Mouse (Mus musculus): ENCODE measurements around the gene Rcn3. TPM values are rescaled to one million over a fixed set of nuclear protein-coding genes. Genes with fewer than 3 reads are reported as not detected.

The Rcn3 gene
- polyA plus RNA-seq, 1 experiment, result 34.9 TPM

GRCm38 (mm10) chr7:45077322-45077721 lies 14.7 kb downstream of the Rcn3 start:
- 97% methylated on average over 14 of the region's 14 CpGs for WGBS
- peaks cover 15% of the 10 kb centered on the region for H3K36me3 ChIP-seq (ENCODE audit: control insufficient read depth, insufficient read depth, low read length)

DNA sequence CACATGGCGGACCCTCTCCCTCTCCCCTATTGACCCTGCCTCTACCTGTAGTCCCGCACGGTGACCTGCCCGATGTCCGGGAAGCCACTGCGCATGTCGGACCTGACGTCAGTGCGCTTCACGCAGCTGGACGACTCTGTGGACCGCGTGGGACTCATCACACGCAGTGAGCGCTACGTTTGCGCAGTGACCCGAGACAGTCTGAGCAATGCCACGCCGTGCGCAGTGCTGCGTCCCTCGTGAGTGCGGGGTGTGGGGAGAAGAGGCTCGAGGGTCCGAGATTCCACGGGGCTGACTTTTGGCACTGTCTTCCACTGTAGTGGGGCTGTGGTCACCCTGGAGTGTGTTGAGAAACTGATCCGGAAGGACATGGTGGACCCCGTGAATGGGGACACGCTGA lies 15.5 kb downstream of the Rcn3 start:
- Histone ChIP-seq H3K27ac (ENCODE audit: control insufficient read depth, insufficient read depth, low read length) (no peak overlapping the region), H3K4me3 (ENCODE audit: control insufficient read depth, insufficient read depth, low read length) (no peak overlapping the region), H3K4me1 (replicated peaks; ENCODE audit: control insufficient read depth, insufficient read depth, low read length) (peaks cover 7% of the 10 kb centered on the region; the same call in 1 of the 2 replicates), H3K27me3 (ENCODE audit: control insufficient read depth, insufficient read depth, low read length) (no peaks in the 10 kb centered on the region), H3K36me3 (ENCODE audit: control insufficient read depth, insufficient read depth, low read length) (peaks cover 15% of the 10 kb centered on the region)
- TF ChIP-seq POLR2A (IDR thresholded peaks at IDR 0.05; ENCODE audit: control insufficient read depth, extremely low read depth, insufficient read depth, low read length, poor library complexity), result no peak
- WGBS, result 97% methylated on average over 30 of the region's 30 CpGs
- no peak for DNase-seq

More at GRCm38 (mm10) chr7:45077322-45077721, 14.7 kb downstream of the Rcn3 start:
- Histone ChIP-seq H3K27ac (ENCODE audit: control insufficient read depth, insufficient read depth, low read length) (no peak overlapping the region), H3K4me3 (ENCODE audit: control insufficient read depth, insufficient read depth, low read length) (no peak overlapping the region), H3K4me1 (replicated peaks; ENCODE audit: control insufficient read depth, insufficient read depth, low read length) (peaks cover 13% of the 10 kb centered on the region), H3K27me3 (ENCODE audit: control insufficient read depth, insufficient read depth, low read length) (no peaks in the 10 kb centered on the region)
- DNase-seq, result no peak
- TF ChIP-seq POLR2A (IDR thresholded peaks at IDR 0.05; ENCODE audit: control insufficient read depth, extremely low read depth, insufficient read depth, low read length, poor library complexity) (no peak), CTCF (IDR thresholded peaks at IDR 0.05; ENCODE audit: borderline replicate concordance, control insufficient read depth, extremely low read depth, insufficient read depth, low read length, poor library complexity) (no peak)

GRCm38 (mm10) chr7:45075405-45075804 lies 16.6 kb downstream of the Rcn3 start:
- Histone ChIP-seq H3K4me3 (ENCODE audit: control insufficient read depth, insufficient read depth, low read length) (no peak overlapping the region), H3K27ac (ENCODE audit: control insufficient read depth, insufficient read depth, low read length) (no peak overlapping the region), H3K27me3 (ENCODE audit: control insufficient read depth, insufficient read depth, low read length) (no peaks in the 10 kb centered on the region), H3K4me1 (replicated peaks; ENCODE audit: control insufficient read depth, insufficient read depth, low read length) (0 out of 2 replicates have a peak, but pooled peaks cover 4% of the 10 kb centered on the region), H3K36me3 (ENCODE audit: control insufficient read depth, insufficient read depth, low read length) (peaks cover 15% of the 10 kb centered on the region)
- 97% methylated on average over 4 of the region's 4 CpGs for WGBS
- no peak for DNase-seq
- no peak for TF ChIP-seq POLR2A (IDR thresholded peaks at IDR 0.05; ENCODE audit: control insufficient read depth, extremely low read depth, insufficient read depth, low read length, poor library complexity)
- TF ChIP-seq CTCF (IDR thresholded peaks at IDR 0.05; ENCODE audit: borderline replicate concordance, control insufficient read depth, extremely low read depth, insufficient read depth, low read length, poor library complexity), result no peak

DNA sequence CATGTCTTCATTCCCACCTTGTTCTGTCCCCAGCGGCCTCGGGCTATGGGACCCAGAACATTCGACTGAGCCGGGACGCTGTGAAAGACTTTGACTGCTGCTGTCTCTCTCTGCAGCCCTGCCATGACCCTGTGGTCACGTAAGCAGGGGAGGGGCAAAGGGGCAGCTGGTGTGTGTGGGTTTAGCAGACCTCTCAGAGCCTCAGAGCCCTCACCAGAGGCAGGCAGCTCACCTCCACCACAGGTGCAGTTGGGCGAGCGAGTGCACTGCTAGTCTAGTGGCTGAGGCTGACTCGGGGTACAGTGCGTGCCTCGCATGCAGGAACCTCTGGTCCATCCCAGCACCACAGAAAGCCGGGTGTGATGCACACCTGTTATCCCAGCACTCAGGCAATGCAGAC lies 18.1 kb downstream of the Rcn3 start:
- WGBS, result 63% methylated on average over 12 of the region's 12 CpGs
- peaks cover 15% of the 10 kb centered on the region for H3K36me3 ChIP-seq (ENCODE audit: control insufficient read depth, insufficient read depth, low read length)
- no peak for DNase-seq

GRCm38 (mm10) chr7:45073171-45073707 lies 18.8 kb downstream of the Rcn3 start:
- Histone ChIP-seq H3K27ac (ENCODE audit: control insufficient read depth, insufficient read depth, low read length) (no peak overlapping the region), H3K4me3 (ENCODE audit: control insufficient read depth, insufficient read depth, low read length) (no peak overlapping the region), H3K4me1 (replicated peaks; ENCODE audit: control insufficient read depth, insufficient read depth, low read length) (peaks cover 6% of the 10 kb centered on the region; the same call in 1 of the 2 replicates), H3K36me3 (ENCODE audit: control insufficient read depth, insufficient read depth, low read length) (peaks cover 15% of the 10 kb centered on the region), H3K27me3 (ENCODE audit: control insufficient read depth, insufficient read depth, low read length) (no peaks in the 10 kb centered on the region)
- 45% methylated on average over 7 of the region's 7 CpGs for WGBS
- no peak for DNase-seq
- no peak for TF ChIP-seq POLR2A (IDR thresholded peaks at IDR 0.05; ENCODE audit: control insufficient read depth, extremely low read depth, insufficient read depth, low read length, poor library complexity)
- TF ChIP-seq CTCF (IDR thresholded peaks at IDR 0.05; ENCODE audit: borderline replicate concordance, control insufficient read depth, extremely low read depth, insufficient read depth, low read length, poor library complexity), result no peak

More for the DNA sequence above, 18.1 kb downstream of the Rcn3 start:
- Histone ChIP-seq H3K4me3 (ENCODE audit: control insufficient read depth, insufficient read depth, low read length) (no peak overlapping the region), H3K4me1 (replicated peaks; ENCODE audit: control insufficient read depth, insufficient read depth, low read length) (peaks cover 6% of the 10 kb centered on the region; the same call in 1 of the 2 replicates), H3K27ac (ENCODE audit: control insufficient read depth, insufficient read depth, low read length) (no peak overlapping the region), H3K27me3 (ENCODE audit: control insufficient read depth, insufficient read depth, low read length) (no peaks in the 10 kb centered on the region)
- TF ChIP-seq CTCF (IDR thresholded peaks at IDR 0.05; ENCODE audit: borderline replicate concordance, control insufficient read depth, extremely low read depth, insufficient read depth, low read length, poor library complexity) (no peak), POLR2A (IDR thresholded peaks at IDR 0.05; ENCODE audit: control insufficient read depth, extremely low read depth, insufficient read depth, low read length, poor library complexity) (no peak)

DNA sequence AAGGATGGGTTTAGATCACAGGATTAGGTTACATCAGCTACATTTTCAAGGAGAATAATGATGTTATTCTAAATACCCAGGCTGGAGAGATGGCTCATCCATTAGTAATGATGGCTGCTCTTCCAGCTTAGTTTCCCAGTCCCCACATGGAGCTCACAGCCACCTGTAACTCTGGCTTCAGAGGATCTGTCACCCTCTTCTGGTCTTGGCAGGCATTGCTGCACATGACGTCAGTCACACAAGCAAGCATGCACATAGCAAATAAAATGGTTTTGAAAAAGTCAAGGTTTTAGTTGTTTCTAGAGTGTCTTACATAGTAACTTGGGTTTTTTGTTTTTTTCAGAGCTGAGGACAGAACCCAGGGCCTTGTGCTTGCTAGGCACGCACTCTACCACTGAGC lies 19.8 kb downstream of the Rcn3 start:
- Histone ChIP-seq H3K27ac (ENCODE audit: control insufficient read depth, insufficient read depth, low read length) (no peak overlapping the region), H3K36me3 (ENCODE audit: control insufficient read depth, insufficient read depth, low read length) (peaks cover 15% of the 10 kb centered on the region), H3K4me1 (replicated peaks; ENCODE audit: control insufficient read depth, insufficient read depth, low read length) (peaks cover 6% of the 10 kb centered on the region; the same call in 1 of the 2 replicates), H3K27me3 (ENCODE audit: control insufficient read depth, insufficient read depth, low read length) (no peaks in the 10 kb centered on the region), H3K4me3 (ENCODE audit: control insufficient read depth, insufficient read depth, low read length) (no peak overlapping the region)
- TF ChIP-seq CTCF (IDR thresholded peaks at IDR 0.05; ENCODE audit: borderline replicate concordance, control insufficient read depth, extremely low read depth, insufficient read depth, low read length, poor library complexity) (no peak), POLR2A (IDR thresholded peaks at IDR 0.05; ENCODE audit: control insufficient read depth, extremely low read depth, insufficient read depth, low read length, poor library complexity) (no peak)
- DNase-seq, result no peak
- 92% methylated on average over 2 of the region's 2 CpGs for WGBS

DNA sequence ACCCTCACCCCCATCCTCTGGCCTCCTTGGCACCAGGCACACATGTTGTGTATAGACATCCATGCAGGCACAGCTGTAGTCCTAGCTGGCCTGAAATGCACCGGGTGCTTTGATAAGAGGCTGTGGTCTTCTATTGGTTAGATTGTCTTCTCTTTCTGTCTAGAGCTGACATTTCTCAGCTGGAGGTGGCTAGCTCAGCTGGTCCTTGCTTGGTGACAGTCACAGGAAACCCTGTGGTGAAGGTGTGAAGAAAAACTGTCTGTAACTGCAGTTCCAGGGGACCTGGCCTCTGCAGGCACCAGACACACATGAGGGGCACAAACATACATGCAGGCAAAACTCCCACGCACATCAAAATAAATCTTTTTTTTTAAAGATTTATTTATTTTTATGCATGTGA lies 22.4 kb downstream of the Rcn3 start:
- DNase-seq, result no peak
- TF ChIP-seq CTCF (IDR thresholded peaks at IDR 0.05; ENCODE audit: borderline replicate concordance, control insufficient read depth, extremely low read depth, insufficient read depth, low read length, poor library complexity) (no peak), POLR2A (IDR thresholded peaks at IDR 0.05; ENCODE audit: control insufficient read depth, extremely low read depth, insufficient read depth, low read length, poor library complexity) (no peak)
- Histone ChIP-seq H3K4me3 (ENCODE audit: control insufficient read depth, insufficient read depth, low read length) (no peak overlapping the region), H3K4me1 (replicated peaks; ENCODE audit: control insufficient read depth, insufficient read depth, low read length) (peaks cover 8% of the 10 kb centered on the region; the same call in 1 of the 2 replicates), H3K36me3 (ENCODE audit: control insufficient read depth, insufficient read depth, low read length) (no peaks in the 10 kb centered on the region; the same call in 1 of the 2 replicates), H3K27me3 (ENCODE audit: control insufficient read depth, insufficient read depth, low read length) (no peaks in the 10 kb centered on the region), H3K27ac (ENCODE audit: control insufficient read depth, insufficient read depth, low read length) (no peak overlapping the region)
- WGBS, result 48% methylated on average over 2 of the region's 2 CpGs

All from thymus, adult 2 months (tissue).